Mouse (Mus musculus) kidney, postnatal 36 days (tissue): Measurements from ENCODE around the gene Fsip2.

Source experiments
- DNase-seq, 2 experiments: peaks; one replicate each; pipeline ENCODE4 v3.0.0; 2021 to 2022; ENCODE audit warnings: mixed read lengths in 2 of 2

Fsip2 gene

DNA sequence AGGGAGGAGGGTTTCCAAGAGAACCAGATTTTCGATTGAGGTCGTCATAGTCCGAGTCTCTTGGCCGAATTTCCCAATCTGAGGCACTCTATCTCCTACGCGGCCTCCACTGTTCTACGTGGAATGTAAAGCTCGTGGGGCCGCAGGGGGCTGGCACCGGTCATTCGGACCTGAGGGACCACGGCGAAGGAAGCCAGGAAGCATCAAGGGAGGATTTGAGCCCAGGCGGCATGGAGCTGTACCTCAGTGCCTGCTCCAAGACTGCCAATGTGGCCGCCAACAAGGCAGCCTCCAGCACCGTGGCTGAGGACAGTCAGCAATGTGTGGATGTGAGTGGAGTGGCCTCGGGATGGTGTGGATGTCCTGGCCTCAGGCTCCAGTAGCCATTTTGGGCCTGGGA lies at the start of gene Fsip2:
TSS of gene Fsip2 (plus strand) at position 163 of the 400 bp plus-strand sequence.
- no peak for DNase-seq

- DNase-seq: no peak
Measured at GRCm38 (mm10) chr2:82963443-82963842, 20.0 kb downstream of the Fsip2 start.

DNA sequence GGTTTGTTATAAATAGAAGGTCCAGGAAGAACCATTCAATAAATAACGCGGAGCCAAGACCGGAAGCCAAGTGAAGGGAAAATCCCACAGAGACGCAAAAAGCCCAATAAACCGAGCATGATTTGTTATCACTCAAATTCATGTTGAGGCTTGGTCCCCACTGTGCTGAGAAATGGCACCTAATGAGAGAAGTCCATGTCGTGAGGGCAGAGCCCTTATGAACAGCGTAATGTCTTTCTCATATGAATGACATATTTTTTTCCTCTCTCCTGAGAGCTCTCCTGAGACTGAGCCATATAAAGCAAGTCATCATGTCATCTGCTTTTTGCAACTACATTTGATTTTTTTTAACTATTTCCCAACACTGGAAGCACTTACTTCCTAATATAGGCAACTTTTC lies 82.4 kb downstream of the Fsip2 start:
- DNase-seq: no peak

DNA sequence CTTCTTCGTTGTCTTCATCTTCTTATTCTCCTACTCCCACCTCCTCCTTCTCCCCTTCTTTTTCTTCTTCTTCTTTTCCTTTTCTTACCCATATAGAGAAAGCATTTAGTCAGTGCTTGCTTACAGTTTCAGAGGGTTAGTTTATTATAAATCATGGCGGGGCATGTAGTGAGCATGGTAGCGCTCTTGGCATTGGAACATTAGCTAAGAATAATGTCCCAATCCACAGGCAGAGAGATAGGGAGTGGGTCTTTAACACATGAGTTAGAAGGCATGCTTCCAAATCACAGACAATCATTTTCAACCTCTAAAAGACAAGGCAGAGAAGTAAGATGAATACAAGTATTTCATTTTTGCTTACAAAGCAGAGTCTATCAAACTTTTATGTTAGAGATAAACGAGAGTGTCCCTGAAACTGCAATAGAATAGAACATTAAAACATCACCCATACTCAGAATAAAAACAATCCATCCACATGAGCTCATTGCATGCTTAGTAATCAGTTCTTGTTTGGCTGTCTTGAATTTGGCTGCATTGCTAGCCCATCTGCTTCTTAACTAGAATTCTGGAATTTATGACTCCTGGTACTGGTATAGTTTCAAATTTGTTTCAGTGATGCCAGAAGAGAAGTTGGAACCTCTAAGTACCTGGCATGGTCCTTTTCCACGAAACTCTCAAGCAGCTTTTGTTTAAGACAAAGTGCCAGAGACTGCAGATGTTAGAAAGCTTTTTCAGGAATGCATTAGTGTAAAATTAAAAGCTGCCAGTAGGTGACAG lies 109.7 kb downstream of the Fsip2 start:
- DNase-seq: no peak
